Mouse (Mus musculus) intestine, postnatal 0 days (tissue): ENCODE data around the gene Gripap1. TPM values are rescaled to one million over a fixed set of nuclear protein-coding genes. Genes with fewer than 3 reads are reported as not detected.
A peak's percentile ranks its signal among the peaks of the same experiment; 100 is the strongest.

Source experiments
- ATAC-seq: fragments of 200-750 bp; cut with Nextera tagmentation; 2 replicates; pipeline ENCODE4 v1.8.0; 2017; ENCODE audit warnings: mild to moderate bottlenecking, moderate TSS enrichment, moderate library complexity
- H3K27ac ChIP-seq: fragments of 300-500 bp; sonication (generic); 2 replicates; pipeline ENCODE4 v1.5.1; 2014; ENCODE audit warnings: mild to moderate bottlenecking, low read depth, low read length, moderate library complexity
- H3K27me3 ChIP-seq: fragments of 300-500 bp; sonication (generic); replicated peaks from 2 replicates; pipeline ENCODE4 v1.6.1; 2014; ENCODE audit warnings: low read length, mixed read lengths; ENCODE audit not compliant: control insufficient read depth, insufficient read depth
- H3K36me3 ChIP-seq: fragments of 300-500 bp; sonication (generic); 2 replicates; pipeline ENCODE4 v1.6.1; 2014; ENCODE audit warnings: mild to moderate bottlenecking, moderate library complexity; ENCODE audit not compliant: control insufficient read depth, insufficient read depth
- H3K4me1 ChIP-seq: fragments of 300-500 bp; sonication (generic); replicated peaks from 2 replicates; pipeline ENCODE4 v1.6.1; 2014; ENCODE audit warnings: antibody characterized with exemption, low read length, mixed read lengths; ENCODE audit not compliant: control insufficient read depth, insufficient read depth
- H3K4me2 ChIP-seq: fragments of 300-500 bp; sonication (generic); replicated peaks from 2 replicates; pipeline ENCODE4 v1.6.1; 2014; ENCODE audit warnings: low read depth, mild to moderate bottlenecking, moderate library complexity
- H3K4me3 ChIP-seq: fragments of 300-500 bp; sonication (generic); 2 replicates; pipeline ENCODE4 v1.5.1; 2014; ENCODE audit warnings: low read depth, low read length
- H3K9ac ChIP-seq: fragments of 300-500 bp; sonication (generic); 2 replicates; pipeline ENCODE4 v1.6.1; 2014; ENCODE audit warnings: mild to moderate bottlenecking, low read depth, low read length
- H3K9me3 ChIP-seq: fragments of 300-500 bp; sonication (generic); 2 replicates; pipeline ENCODE4 v1.6.1; 2016; ENCODE audit warnings: mixed run types; ENCODE audit not compliant: control insufficient read depth
- CTCF ChIP-seq: sonication (generic); IDR thresholded peaks from 2 replicates; pipeline ENCODE4 v1.5.1; 2016; ENCODE audit warnings: low read depth, mild to moderate bottlenecking, control low read depth, antibody characterized with exemption, moderate library complexity
- WGBS: fragments of 180-500 bp; shearing (Covaris S2); extraction: QIAGEN DNeasy Blood & Tissue Kit; methylation state at CpG from one replicate; pipeline ENCODE4 v1.1.7; 2014; 5-methylcytosine and 5-hydroxymethylcytosine counted together
- polyA plus RNA-seq: library from polyadenylated mRNA; unstranded; fragments of >200 nt; fragmentation: Nextera tagmentation; extraction: Ambion mirVana; gene quantifications from 2 replicates; pipeline ENCODE4 v1.2.1, GENCODE M21; 2015

The Gripap1 gene
- polyA plus RNA-seq, 1 experiment from 2014 or later, result 17.6 TPM

DNA sequence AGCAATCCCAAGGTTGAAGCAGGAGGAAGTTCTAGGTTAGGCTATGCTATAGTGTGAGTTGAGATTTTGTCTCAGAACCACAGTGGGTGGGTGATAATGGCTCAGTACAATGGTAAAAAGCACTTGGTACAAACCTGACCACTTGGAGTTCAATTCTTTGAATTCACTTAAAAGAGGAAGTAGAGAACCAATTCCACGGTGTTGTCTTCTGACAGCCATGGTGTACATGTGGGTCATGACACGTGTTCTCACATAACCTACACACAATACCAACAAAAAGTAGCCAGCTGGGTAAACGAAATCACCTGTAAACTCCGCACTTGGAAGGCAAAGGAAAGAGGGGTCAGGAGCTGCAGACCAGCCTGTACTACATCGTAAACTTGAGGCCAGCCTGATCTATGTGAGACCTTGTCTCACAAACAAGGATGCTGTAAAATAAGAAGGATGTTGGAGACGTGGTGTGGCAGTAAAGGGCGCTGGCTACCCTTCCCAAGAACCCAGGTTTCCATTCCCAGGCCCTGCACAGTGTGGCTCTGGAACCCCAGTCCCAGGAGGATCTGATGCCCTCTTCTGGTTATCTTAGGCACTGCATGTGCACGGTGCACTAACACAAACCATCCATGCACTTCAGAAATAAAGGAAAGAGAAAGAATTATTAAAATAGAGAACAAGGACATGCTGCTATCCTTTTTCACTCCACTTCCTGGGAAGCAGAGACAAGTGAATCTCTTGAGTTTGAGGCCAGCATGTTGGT, 13.1 kb upstream of the Gripap1 start:
- Histone ChIP-seq H3K36me3 (peaks cover 8% of the 10 kb centered on the region; the same call in 1 of the 2 replicates), H3K27ac (no peak overlapping the region), H3K9me3 (no peaks in the 10 kb centered on the region), H3K27me3 (no peaks in the 10 kb centered on the region), H3K4me1 (no peaks in the 10 kb centered on the region), H3K4me3 (no peak overlapping the region), H3K9ac (no peak overlapping the region), H3K4me2 (no peak overlapping the region)
- TF ChIP-seq CTCF, result peak; percentile 79
- WGBS, result 49% methylated on average over 8 of the region's 8 CpGs
- ATAC-seq, result no peak; the same call in 1 of the 2 replicates

DNA sequence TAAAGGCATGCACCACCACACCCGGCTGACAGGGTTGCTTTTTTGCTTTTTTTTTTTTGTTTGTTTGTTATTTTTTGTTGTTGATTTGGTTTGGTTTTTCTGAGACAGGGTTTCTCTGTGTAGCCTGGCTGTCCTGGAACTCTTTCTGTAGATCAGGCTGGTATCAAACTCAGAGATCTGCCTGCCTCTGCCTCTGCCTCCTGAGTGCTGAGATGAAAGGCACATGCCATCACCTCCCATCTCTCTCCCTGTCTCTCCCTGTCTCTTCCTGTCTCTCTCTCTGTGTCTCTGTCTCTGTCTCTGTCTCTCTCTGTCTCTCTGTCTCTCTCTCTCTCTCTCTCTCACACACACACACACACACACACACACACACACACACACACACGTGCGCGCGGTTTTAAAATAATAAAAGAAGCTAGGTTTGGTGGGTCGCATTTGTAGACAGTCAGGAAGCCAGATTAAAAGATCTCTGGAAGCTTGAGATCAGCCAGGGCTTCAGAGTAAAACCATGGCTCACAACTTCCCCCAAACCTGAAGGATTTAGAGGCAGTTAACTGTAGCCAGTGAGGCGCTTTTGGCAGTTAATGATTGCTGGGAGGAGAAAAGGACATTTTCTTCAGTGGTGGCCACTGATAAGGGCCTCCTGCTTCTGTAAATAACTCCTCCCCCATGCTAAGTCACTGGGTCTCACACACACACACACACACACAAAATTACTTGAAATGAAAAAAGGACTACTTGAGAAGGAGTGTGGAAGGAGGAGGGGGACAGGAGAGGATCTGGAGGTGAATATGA, 10.9 kb upstream of the Gripap1 start:
- TF ChIP-seq CTCF, result no peak
- Histone ChIP-seq H3K9ac (no peak overlapping the region), H3K9me3 (no peaks in the 10 kb centered on the region), H3K36me3 (peaks cover 2% of the 10 kb centered on the region; the same call in 1 of the 2 replicates), H3K4me3 (no peak overlapping the region), H3K27ac (no peak overlapping the region), H3K27me3 (no peaks in the 10 kb centered on the region), H3K4me2 (no peak overlapping the region), H3K4me1 (no peaks in the 10 kb centered on the region)
- 53% methylated on average over 7 of the region's 7 CpGs for WGBS
- no peak for ATAC-seq

DNA sequence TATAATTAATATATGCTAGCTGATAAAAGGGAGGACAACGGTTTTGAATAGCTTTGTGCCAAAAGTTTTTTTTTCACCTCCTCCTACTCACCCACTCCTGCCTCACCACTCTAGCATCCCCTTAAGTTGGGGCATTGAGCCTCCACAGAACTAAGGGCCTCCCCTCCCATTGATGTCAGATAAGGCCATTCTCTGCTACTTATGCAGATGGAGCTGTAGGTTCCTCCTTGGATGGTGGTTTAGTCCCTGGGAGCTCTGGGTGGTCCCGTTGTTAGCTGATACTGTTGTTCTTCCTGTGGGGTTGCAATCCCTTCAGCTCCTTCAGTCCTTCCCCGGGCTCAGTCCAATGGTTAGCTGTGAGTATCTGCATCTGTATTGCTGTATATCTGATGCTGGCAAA, 10.3 kb upstream of the Gripap1 start:
- no peaks in the 10 kb centered on the region for H3K36me3 ChIP-seq
- H3K9ac ChIP-seq, result no peak overlapping the region
- no peak overlapping the region for H3K27ac ChIP-seq
- H3K27me3 ChIP-seq, result no peaks in the 10 kb centered on the region
- WGBS, result 17% methylated on average over 3 of the region's 3 CpGs
- H3K4me1 ChIP-seq, result no peaks in the 10 kb centered on the region
- H3K4me3 ChIP-seq, result no peak overlapping the region
- ATAC-seq, result no peak
- no peak overlapping the region for H3K4me2 ChIP-seq
- no peaks in the 10 kb centered on the region for H3K9me3 ChIP-seq
- no peak for TF ChIP-seq CTCF

DNA sequence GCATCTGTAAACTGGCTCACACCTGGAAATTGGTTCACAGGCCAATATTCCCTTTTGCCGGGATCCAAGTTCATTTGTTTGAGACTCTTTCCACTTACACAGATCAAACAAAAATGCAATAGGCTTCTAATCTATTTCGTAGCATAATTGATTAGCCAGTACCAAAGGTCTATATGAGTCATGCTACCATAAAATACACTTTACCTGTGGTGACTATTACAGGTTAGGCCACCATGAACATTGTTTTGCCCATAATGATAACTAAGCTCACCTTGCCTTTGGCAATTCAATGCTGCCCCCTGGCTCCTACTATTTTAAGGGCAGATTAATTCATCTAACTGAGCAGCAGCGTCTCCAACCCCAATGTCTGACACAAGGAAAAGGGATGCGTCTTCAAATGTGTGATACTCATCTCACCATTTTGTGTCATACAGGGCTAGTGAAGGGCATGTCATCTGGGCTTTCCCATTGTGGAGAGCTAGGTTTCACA, 6.9 kb upstream of the Gripap1 start:
- WGBS, result 56% methylated on average over 4 of the region's 4 CpGs
- Histone ChIP-seq H3K27ac (no peak overlapping the region), H3K4me2 (no peak overlapping the region), H3K9ac (no peak overlapping the region), H3K4me3 (no peak overlapping the region), H3K9me3 (no peaks in the 10 kb centered on the region), H3K4me1 (no peaks in the 10 kb centered on the region), H3K27me3 (no peaks in the 10 kb centered on the region), H3K36me3 (no peaks in the 10 kb centered on the region)
- peak; percentile 64 for TF ChIP-seq CTCF
- peak; percentile 90 for ATAC-seq

DNA sequence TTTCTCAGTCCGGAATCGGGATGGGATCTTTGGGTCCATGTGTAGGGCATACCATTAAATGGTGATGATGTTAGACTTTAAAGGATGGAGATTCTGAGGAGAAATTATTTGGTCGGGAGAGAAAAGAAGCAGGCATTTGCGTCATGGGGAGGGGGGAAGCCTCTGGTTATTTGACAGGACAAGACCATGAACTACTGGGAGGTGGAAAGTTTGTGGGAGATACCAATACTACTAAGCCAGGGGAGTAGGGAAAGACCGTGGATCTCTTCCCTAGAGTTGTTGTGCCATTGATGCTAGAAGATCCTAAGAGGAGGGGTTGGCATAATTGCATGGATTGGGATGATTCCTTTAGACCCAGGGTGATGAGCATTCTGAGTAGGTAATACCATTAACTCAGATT, 744 bp downstream of the Gripap1 start:
- H3K4me1 ChIP-seq, result no peaks in the 10 kb centered on the region
- 27% methylated on average over 5 of the region's 5 CpGs for WGBS
- H3K9me3 ChIP-seq, result no peaks in the 10 kb centered on the region
- peak overlapping the region; percentile 45; the same call in 1 of the 2 replicates for H3K9ac ChIP-seq
- TF ChIP-seq CTCF, result no peak
- H3K27ac ChIP-seq, result no peak overlapping the region
- H3K4me3 ChIP-seq, result peak overlapping the region; percentile 54
- no peaks in the 10 kb centered on the region for H3K36me3 ChIP-seq
- H3K4me2 ChIP-seq, result peak overlapping the region; percentile 60
- no peak for ATAC-seq
- H3K27me3 ChIP-seq, result no peaks in the 10 kb centered on the region

DNA sequence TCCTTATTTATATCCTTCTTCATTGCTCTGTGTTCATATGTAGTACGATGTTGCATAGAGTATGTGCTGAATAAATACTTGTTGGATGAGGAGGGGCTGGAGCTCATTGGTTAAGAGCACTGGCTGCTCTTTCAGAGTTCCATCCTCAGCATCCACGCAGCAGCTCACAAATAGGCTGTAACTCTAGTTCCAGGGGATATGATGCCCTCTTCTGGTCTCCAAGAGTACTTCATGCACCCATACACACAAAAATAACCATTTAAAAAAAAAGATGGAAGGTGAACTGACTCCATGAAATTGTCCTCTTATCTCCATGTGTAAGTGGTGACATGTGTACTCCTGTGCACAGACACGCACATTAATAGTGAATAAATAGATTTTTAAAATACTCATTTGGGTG, 3.8 kb downstream of the Gripap1 start:
- WGBS, result 51% methylated on average over 3 of the region's 3 CpGs
- Histone ChIP-seq H3K27me3 (no peaks in the 10 kb centered on the region), H3K9me3 (no peaks in the 10 kb centered on the region), H3K36me3 (0 out of 2 replicates have a peak, but pooled peaks cover 4% of the 10 kb centered on the region), H3K4me1 (no peaks in the 10 kb centered on the region), H3K9ac (no peak overlapping the region), H3K4me3 (no peak overlapping the region), H3K27ac (no peak overlapping the region), H3K4me2 (no peak overlapping the region)
- no peak for ATAC-seq
- TF ChIP-seq CTCF, result peak; percentile 58
